ENCODE assay signal across 8 mouse cellular contexts in genomic region chr10:60349056-60349455, GRCm38 (mm10). TPM values are rescaled to one million over a fixed set of nuclear protein-coding genes. Genes with fewer than 3 reads are reported as not detected.
DNase-seq lines count a peak whose midpoint lies in the region; ATAC-seq and TF ChIP-seq lines count a peak whose summit lies in the region.

No protein-coding gene starts in this region.

- TF ChIP-seq POLR2A in lung, adult 2 months (IDR thresholded peaks at IDR 0.05; ENCODE audit: borderline replicate concordance, extremely low read depth, low read depth, low read length) = peak; percentile 39; the same call in 1 of the 2 replicates

- no peak overlapping the region for H3K4me3 ChIP-seq in heart, embryonic 11.5 days (ENCODE audit: low read depth, low read length)
- H3K4me3 ChIP-seq in lung, adult 2 months (replicated peaks; ENCODE audit: extremely low read depth, low read depth, low read length) = peak overlapping the region; percentile 7

- H3K4me1 ChIP-seq in heart, embryonic 11.5 days (ENCODE audit: control insufficient read depth, insufficient read depth, low read length) = peaks cover 40% of the 10 kb centered on the region
- H3K4me1 ChIP-seq in lung, adult 2 months (ENCODE audit: control insufficient read depth, insufficient read depth, low read length) = peaks cover 29% of the 10 kb centered on the region

- 29% methylated on average over 6 of the region's 6 CpGs for WGBS in heart, embryonic 11.5 days (ENCODE audit: insufficient replicate concordance)
- 27% methylated on average over 6 of the region's 6 CpGs for WGBS in lung, adult 2 months

- no peaks in the 10 kb centered on the region for H3K36me3 ChIP-seq in heart, embryonic 11.5 days (ENCODE audit: control insufficient read depth, insufficient read depth, low read length)

- intact Hi-C loops in heart, postnatal 25 days (cut with DNase I) = loop anchor here (5.0 kb wide), 1 partner anchor 58 kb away; no protein-coding TSS in a partner anchor

- peak; percentile 99 for DNase-seq in heart, adult 11 months
- peak; percentile 26 for DNase-seq in brain, adult 2 months (ENCODE audit: low read depth, low spot score)
- DNase-seq in heart, postnatal 25 days (ENCODE audit: low spot score) = peak; percentile 70
- DNase-seq in lung, adult 2 months = peak; percentile 58
- DNase-seq in urinary bladder, postnatal 36 days (ENCODE audit: low spot score in 2 of 2) = peak; percentile 61 to 83
- DNase-seq in Muller cell, postnatal 12 days (ENCODE audit: inconsistent ontology term) = no peak
- no peak for DNase-seq in thymus, postnatal 14 days

- no peak overlapping the region for H3K4me2 ChIP-seq in heart, embryonic 11.5 days

- H3K9ac ChIP-seq in heart, embryonic 11.5 days (ENCODE audit: low read depth, low read length) = no peak overlapping the region

- no peak overlapping the region for H3K27ac ChIP-seq in heart, embryonic 11.5 days (ENCODE audit: low read depth, low read length)

- no peaks in the 10 kb centered on the region for H3K9me3 ChIP-seq in heart, embryonic 11.5 days (replicated peaks; ENCODE audit: control insufficient read depth, low read length)

- no peaks in the 10 kb centered on the region; the same call in 1 of the 2 replicates for H3K27me3 ChIP-seq in heart, embryonic 11.5 days (ENCODE audit: control insufficient read depth, insufficient read depth, low read length)

- no peak for ATAC-seq in heart, embryonic 11.5 days (replicated peaks; ENCODE audit: insufficient number of reproducible peaks, low FRiP score, low TSS enrichment)

- no peak for TF ChIP-seq CTCF in lung, adult 2 months (IDR thresholded peaks at IDR 0.05; ENCODE audit: insufficient read depth, low read length)

RNA-seq across cellular contexts. Expression of gene Vsir, which starts 2.4 kb away (rescaled TPM):
- 1.2 and 1.9 TPM in 2 replicates for polyA plus RNA-seq in heart, embryonic 11.5 days (2014; fragmentation: Nextera tagmentation; extraction: Ambion mirVana)
- 10 to 100 TPM; 20.2 to 23.5 TPM for total RNA-seq in heart, postnatal 25 days (2021)
- polyA plus RNA-seq in lung, adult 2 months (2012; rRNA removed) = 87.9 and 105 TPM in 2 replicates

RNA-seq across cellular contexts. Expression of gene Gm17455, which starts 50.5 kb away (rescaled TPM):
- polyA plus RNA-seq in heart, embryonic 11.5 days (2014; fragmentation: Nextera tagmentation; extraction: Ambion mirVana) = 0.66 and 1.6 TPM in 2 replicates
- not detected for total RNA-seq in heart, postnatal 25 days (2021)
- polyA plus RNA-seq in lung, adult 2 months (2012; rRNA removed) = 0.33 and 1.2 TPM in 2 replicates

Comparison
In these comparisons a context has a peak if more than half of its experiments do, and no peak if none do; other contexts are left out.
1. DNase-seq: peak in heart, adult 11 months (single experiment), brain, adult 2 months (single experiment), heart, postnatal 25 days (single experiment), lung, adult 2 months (single experiment) and urinary bladder, postnatal 36 days (2 of 2); none in Muller cell, postnatal 12 days (single experiment) and thymus, postnatal 14 days (single experiment).
2. RNA of gene Vsir, which starts 2.4 kb away (polyA plus RNA-seq): 87.9 to 105 TPM in lung, adult 2 months; 1.2 to 1.9 TPM in heart, embryonic 11.5 days; every median in the first group is over 10 times any median in the second.